Mouse (Mus musculus) liver, postnatal 0 days (tissue): ENCODE measurements at regions not wholly inside any gene's neighbourhood (a gene's known extent, or its start where the extent isn't known, plus 50 kb on each side); places are given as distances from the start of the nearest gene placed in this dataset.

Source experiments
- ATAC-seq: fragments of 200-750 bp; cut with Nextera tagmentation; 2 replicates; pipeline ENCODE4 v1.8.0; 2017; ENCODE audit warnings: mild to moderate bottlenecking, moderate library complexity
- DNase-seq: peaks from one replicate; pipeline ENCODE4 v3.0.0-alpha.2; 2016
- H3K27ac ChIP-seq: fragments of 300-500 bp; sonication (generic); 2 replicates; pipeline ENCODE4 v1.5.1; 2014; ENCODE audit warnings: antibody characterized with exemption, moderate library complexity, mild to moderate bottlenecking, low read depth
- H3K27me3 ChIP-seq: fragments of 300-500 bp; sonication (generic); 2 replicates; pipeline ENCODE4 v1.6.1; 2014; ENCODE audit warnings: low read length, control low read depth, mixed read lengths; ENCODE audit not compliant: insufficient read depth
- H3K36me3 ChIP-seq: fragments of 300-500 bp; sonication (generic); replicated peaks from 2 replicates; pipeline ENCODE4 v1.6.1; 2014; ENCODE audit warnings: mild to moderate bottlenecking, control low read depth, low read length, moderate library complexity, mixed read lengths; ENCODE audit not compliant: insufficient read depth
- H3K4me1 ChIP-seq: fragments of 300-500 bp; sonication (generic); 2 replicates; pipeline ENCODE4 v1.6.1; 2014; ENCODE audit warnings: antibody characterized with exemption, mild to moderate bottlenecking, control low read depth; ENCODE audit not compliant: insufficient read depth
- H3K4me2 ChIP-seq: fragments of 300-500 bp; sonication (generic); 2 replicates; pipeline ENCODE4 v1.6.1; 2014; ENCODE audit warnings: low read depth, mild to moderate bottlenecking, low read length, moderate library complexity, mixed read lengths
- H3K4me3 ChIP-seq: fragments of 300-500 bp; sonication (generic); 2 replicates; pipeline ENCODE4 v1.5.1; 2014; ENCODE audit warnings: low read depth, low read length
- H3K9ac ChIP-seq: fragments of 300-500 bp; sonication (generic); replicated peaks from 2 replicates; pipeline ENCODE4 v1.6.1; 2014; ENCODE audit warnings: mild to moderate bottlenecking, moderate library complexity
- H3K9me3 ChIP-seq: fragments of 300-500 bp; sonication (generic); 2 replicates; pipeline ENCODE4 v1.6.1; 2016; ENCODE audit warnings: mild to moderate bottlenecking, control low read depth, low read length, mixed read lengths
- CTCF ChIP-seq: sonication (generic); IDR thresholded peaks from 2 replicates; pipeline ENCODE4 v1.5.1; 2016; ENCODE audit warnings: antibody characterized with exemption, low read depth
- EP300 ChIP-seq: IDR thresholded peaks from 2 replicates; pipeline ENCODE4 v1.6.1; 2016; ENCODE audit warnings: antibody characterized with exemption, low read depth, mild to moderate bottlenecking
- WGBS: fragments of 180-500 bp; shearing (Covaris S2); extraction: QIAGEN DNeasy Blood & Tissue Kit; methylation state at CpG from one replicate; pipeline ENCODE4 v1.1.7; 2014; ENCODE audit not compliant: insufficient replicate concordance; 5-methylcytosine and 5-hydroxymethylcytosine counted together

- H3K9ac ChIP-seq: no peak overlapping the region
- no peaks in the 10 kb centered on the region for H3K27me3 ChIP-seq
- 52% methylated on average over 8 of the region's 8 CpGs for WGBS
- H3K4me2 ChIP-seq: no peak overlapping the region
- TF ChIP-seq CTCF: no peak
- TF ChIP-seq EP300: no peak
- no peaks in the 10 kb centered on the region for H3K9me3 ChIP-seq
- ATAC-seq (no peak), DNase-seq (no peak)
- no peaks in the 10 kb centered on the region for H3K36me3 ChIP-seq
- no peak overlapping the region for H3K27ac ChIP-seq
- H3K4me3 ChIP-seq: no peak overlapping the region
- no peaks in the 10 kb centered on the region for H3K4me1 ChIP-seq
Measured at GRCm38 (mm10) chr9:101610806-101611443, 250.7 kb upstream of the 9630041A04Rik start.

GRCm38 (mm10) chr9:101610338-101610737 is 251.3 kb upstream of the 9630041A04Rik start:
- DNase-seq: no peak
- WGBS: 74% methylated on average over 4 of the region's 4 CpGs
- Histone ChIP-seq H3K27ac (no peak overlapping the region), H3K4me1 (no peaks in the 10 kb centered on the region), H3K4me2 (no peak overlapping the region), H3K27me3 (no peaks in the 10 kb centered on the region), H3K36me3 (no peaks in the 10 kb centered on the region), H3K9ac (no peak overlapping the region), H3K4me3 (no peak overlapping the region), H3K9me3 (no peaks in the 10 kb centered on the region)
- no peak for TF ChIP-seq CTCF
- TF ChIP-seq EP300: no peak
- ATAC-seq: no peak

GRCm38 (mm10) chr9:101602799-101603198 is 258.8 kb upstream of the 9630041A04Rik start:
- ATAC-seq (no peak), DNase-seq (no peak)
- Histone ChIP-seq H3K36me3 (no peaks in the 10 kb centered on the region), H3K27me3 (no peaks in the 10 kb centered on the region), H3K9me3 (no peaks in the 10 kb centered on the region), H3K9ac (no peak overlapping the region), H3K4me1 (no peaks in the 10 kb centered on the region), H3K4me3 (no peak overlapping the region), H3K4me2 (no peak overlapping the region), H3K27ac (no peak overlapping the region)
- 54% methylated on average over 6 of the region's 6 CpGs for WGBS
- TF ChIP-seq EP300 (no peak), CTCF (no peak)

GRCm38 (mm10) chr9:101596898-101597297 is 264.7 kb upstream of the 9630041A04Rik start:
- DNase-seq (no peak), ATAC-seq (no peak)
- TF ChIP-seq CTCF: no peak
- no peak for TF ChIP-seq EP300
- Histone ChIP-seq H3K4me3 (no peak overlapping the region), H3K4me2 (no peak overlapping the region), H3K36me3 (no peaks in the 10 kb centered on the region), H3K9me3 (no peaks in the 10 kb centered on the region), H3K27ac (no peak overlapping the region), H3K27me3 (no peaks in the 10 kb centered on the region), H3K9ac (no peak overlapping the region), H3K4me1 (no peaks in the 10 kb centered on the region)
- WGBS: 60% methylated on average over 3 of the region's 3 CpGs

- WGBS: 76% methylated on average over 14 of the region's 14 CpGs
- H3K9me3 ChIP-seq: no peaks in the 10 kb centered on the region
- no peak overlapping the region for H3K27ac ChIP-seq
- no peak for DNase-seq
- H3K4me1 ChIP-seq: no peaks in the 10 kb centered on the region
- H3K4me3 ChIP-seq: no peak overlapping the region
- no peaks in the 10 kb centered on the region for H3K36me3 ChIP-seq
- no peaks in the 10 kb centered on the region for H3K27me3 ChIP-seq
- ATAC-seq: no peak
- no peak for TF ChIP-seq EP300
- TF ChIP-seq CTCF: no peak
- H3K4me2 ChIP-seq: no peak overlapping the region
- no peak overlapping the region for H3K9ac ChIP-seq
Measured at GRCm38 (mm10) chr9:101595101-101595650, 266.5 kb upstream of the 9630041A04Rik start.

GRCm38 (mm10) chr9:101592621-101593020 is 269.0 kb upstream of the 9630041A04Rik start:
- 66% methylated on average over 8 of the region's 8 CpGs for WGBS
- Histone ChIP-seq H3K36me3 (no peaks in the 10 kb centered on the region), H3K4me3 (no peak overlapping the region), H3K4me2 (no peak overlapping the region), H3K9me3 (no peaks in the 10 kb centered on the region), H3K4me1 (no peaks in the 10 kb centered on the region), H3K27ac (no peak overlapping the region), H3K27me3 (no peaks in the 10 kb centered on the region), H3K9ac (no peak overlapping the region)
- TF ChIP-seq EP300 (no peak), CTCF (no peak)
- ATAC-seq (no peak), DNase-seq (no peak)

GRCm38 (mm10) chr9:101591681-101592080 is 270.0 kb upstream of the 9630041A04Rik start:
- TF ChIP-seq EP300: no peak
- no peak for TF ChIP-seq CTCF
- H3K27me3 ChIP-seq: no peaks in the 10 kb centered on the region
- WGBS: 68% methylated on average over 8 of the region's 8 CpGs

More at GRCm38 (mm10) chr9:101591681-101592080, 270.0 kb upstream of the 9630041A04Rik start:
- H3K4me1 ChIP-seq: no peaks in the 10 kb centered on the region
- ATAC-seq: no peak
- H3K9me3 ChIP-seq: no peaks in the 10 kb centered on the region
- peak; percentile 4 for DNase-seq
- H3K4me3 ChIP-seq: no peak overlapping the region
- no peaks in the 10 kb centered on the region for H3K36me3 ChIP-seq
- H3K27ac ChIP-seq: no peak overlapping the region
- H3K4me2 ChIP-seq: no peak overlapping the region
- no peak overlapping the region for H3K9ac ChIP-seq
